Mouse (Mus musculus) inflammation-experienced regulatory T-cells (primary cell): ENCODE data around the gene C2cd4a. TPM values are rescaled to one million over a fixed set of nuclear protein-coding genes. Genes with fewer than 3 reads are reported as not detected.

Source experiments
- polyA plus RNA-seq, 2 experiments: library from polyadenylated mRNA; unstranded; fragments of 100-300 nt; shearing (Covaris generic); gene quantifications; one replicate each; pipeline ENCODE4 v1.2.1; 2017

C2cd4a gene
- under 1 TPM in 1 of 2 experiments, not detected in 1; 0.61 TPM for polyA plus RNA-seq

GRCm38 (mm10) chr9:67832046-67832605 is at the start of gene C2cd4a:
C2cd4a (minus strand) TSS chr9:67832330.

GRCm38 (mm10) chr9:67839981-67840859 is 8.1 kb upstream of the C2cd4a start, which contains the start of gene Vps13c:
Vps13c (plus strand) TSS chr9:67840396.

Other genes starting within 250 kb of the C2cd4a start
- 10 to 100 TPM; 11.0 to 12.1 TPM for gene C2cd4b, start 72.9 kb downstream of the C2cd4a start, polyA plus RNA-seq
- gene Vps13c, start 8.1 kb upstream of the C2cd4a start, polyA plus RNA-seq: 10 to 100 TPM; 10.1 to 17.3 TPM